Mouse (Mus musculus): ENCODE measurements around the gene Ssbp4. TPM values are rescaled to one million over a fixed set of nuclear protein-coding genes. Genes with fewer than 3 reads are reported as not detected.

Ssbp4 gene
- total RNA-seq, 2 experiments from 2014 or later = 242 to 257 TPM

Other genes starting within 250 kb of the Ssbp4 start
- under 1 TPM; 0.23 to 0.48 TPM for gene Comp, start 235.3 kb downstream of the Ssbp4 start, total RNA-seq (2021)
- gene Crtc1, start 169.3 kb downstream of the Ssbp4 start, total RNA-seq (2021) = 100 to 1,000 TPM; 120 to 139 TPM
- 10 to 100 TPM; 40.3 to 44.2 TPM for gene Klhl26, start 131.9 kb downstream of the Ssbp4 start, total RNA-seq (2021)
- gene Tmem59l, start 121.5 kb downstream of the Ssbp4 start, total RNA-seq (2021) = 100 to 1,000 TPM; 264 to 286 TPM
- gene Crlf1, start 115.7 kb downstream of the Ssbp4 start, total RNA-seq (2021) = 1 to 10 TPM; 2.3 to 3.5 TPM
- gene Rex1bd, start 102.1 kb downstream of the Ssbp4 start, total RNA-seq (2021) = 100 to 1,000 TPM; 104 TPM
- gene Uba52, start 98.1 kb downstream of the Ssbp4 start, total RNA-seq (2021) = 100 to 1,000 TPM; 886 to 927 TPM
- 100 to 1,000 TPM; 403 TPM for gene Fkbp8, start 81.1 kb downstream of the Ssbp4 start, total RNA-seq (2021)
- gene Kxd1, start 80.9 kb downstream of the Ssbp4 start, total RNA-seq (2021) = 10 to 100 TPM; 43.1 to 47.7 TPM
- gene Ell, start 69.4 kb downstream of the Ssbp4 start, total RNA-seq (2021) = 10 to 100 TPM; 15.1 to 17.7 TPM
- gene Isyna1, start 14.5 kb downstream of the Ssbp4 start, total RNA-seq (2021) = 10 to 100 TPM; 51.9 to 52.1 TPM
- gene Lrrc25, start 7.3 kb upstream of the Ssbp4 start, total RNA-seq (2021) = 1 to 10 TPM in 1 of 2 experiments, under 1 TPM in 1; 0.37 to 1.2 TPM
- not detected for gene Gdf15, start 23.6 kb upstream of the Ssbp4 start, total RNA-seq (2021)
- 10 to 100 TPM; 12.7 to 18.1 TPM for gene Pgpep1, start 51.5 kb upstream of the Ssbp4 start, total RNA-seq (2021)
- 10 to 100 TPM; 62.9 to 63.5 TPM for gene Lsm4, start 64.4 kb upstream of the Ssbp4 start, total RNA-seq (2021)
- gene Jund, start 90.1 kb upstream of the Ssbp4 start, total RNA-seq (2021) = 100 to 1,000 TPM; 209 to 225 TPM
- under 1 TPM; 0.18 to 0.30 TPM for gene Iqcn, start 94.6 kb upstream of the Ssbp4 start, total RNA-seq (2021)
- not detected for gene Gm3336, start 109.7 kb upstream of the Ssbp4 start, total RNA-seq (2021)
- gene Pde4c, start 114.8 kb upstream of the Ssbp4 start, total RNA-seq (2021) = 1 to 10 TPM; 1.6 to 1.7 TPM
- gene Rab3a, start 145.8 kb upstream of the Ssbp4 start, total RNA-seq (2021) = 100 to 1,000 TPM; 830 to 904 TPM
- gene Mpv17l2, start 152.1 kb upstream of the Ssbp4 start, total RNA-seq (2021) = 10 to 100 TPM; 34.5 to 43.2 TPM
- gene Pik3r2, start 167.8 kb upstream of the Ssbp4 start, total RNA-seq (2021) = 100 to 1,000 TPM; 150 to 152 TPM
- 100 to 1,000 TPM; 298 to 350 TPM for gene Mast3, start 196.2 kb upstream of the Ssbp4 start, total RNA-seq (2021)
- under 1 TPM; 0.80 to 0.83 TPM for gene Il12rb1, start 199.6 kb upstream of the Ssbp4 start, total RNA-seq (2021)
- 10 to 100 TPM in 1 of 2 experiments, 1 to 10 TPM in 1; 9.5 to 12.2 TPM for gene Arrdc2, start 230.8 kb upstream of the Ssbp4 start, total RNA-seq (2021)